Mouse (Mus musculus) kidney, adult 9 months (tissue): Measurements from ENCODE around the gene Cenpx.
"Not testable (repeated sequence)": the region's sequence is repeated elsewhere in the genome, so short reads cannot be mapped to it uniquely, and the experiment has no call there.

Experiments
- DNase-seq: peaks from one replicate; pipeline ENCODE4 v3.0.0; 2022

Gene Cenpx

GRCm38 (mm10) chr11:120695184-120695583 lies 18.4 kb downstream of the Cenpx start:
- no peak for DNase-seq

- DNase-seq, result peak; percentile 69
Measured at GRCm38 (mm10) chr11:120693461-120693860, 20.1 kb downstream of the Cenpx start.

GRCm38 (mm10) chr11:120692471-120693011 lies 21.0 kb downstream of the Cenpx start:
- DNase-seq, result peak; percentile 93

GRCm38 (mm10) chr11:120689365-120689764 lies 24.2 kb downstream of the Cenpx start:
- no peak for DNase-seq

GRCm38 (mm10) chr11:120686650-120687272 lies 26.8 kb downstream of the Cenpx start:
- no peak for DNase-seq

GRCm38 (mm10) chr11:120684660-120685059 lies 28.9 kb downstream of the Cenpx start:
- no peak for DNase-seq

GRCm38 (mm10) chr11:120684086-120684485 lies 29.5 kb downstream of the Cenpx start:
- no peak for DNase-seq

- DNase-seq, result no peak
Measured at GRCm38 (mm10) chr11:120683536-120683935, 30.0 kb downstream of the Cenpx start.

- no peak for DNase-seq
Measured at GRCm38 (mm10) chr11:120682683-120683082, 30.9 kb downstream of the Cenpx start.

GRCm38 (mm10) chr11:120679909-120680308 lies 33.6 kb downstream of the Cenpx start:
- DNase-seq, result peak; percentile 92

- DNase-seq, result no peak
Measured at GRCm38 (mm10) chr11:120676951-120677350, 36.6 kb downstream of the Cenpx start.

- DNase-seq, result not testable (repeated sequence)
Measured at GRCm38 (mm10) chr11:120675875-120676274, 37.7 kb downstream of the Cenpx start.

GRCm38 (mm10) chr11:120673594-120674122 lies 39.9 kb downstream of the Cenpx start:
- no peak for DNase-seq

- peak; percentile 97 for DNase-seq
Measured at GRCm38 (mm10) chr11:120672687-120673593, 40.6 kb downstream of the Cenpx start, which contains the start of gene Aspscr1. Gene Aspscr1, plus strand, starts transcription at chr11:120672973.

GRCm38 (mm10) chr11:120666617-120667016 lies 46.9 kb downstream of the Cenpx start:
- DNase-seq, result no peak

GRCm38 (mm10) chr11:120665406-120665805 lies 48.1 kb downstream of the Cenpx start:
- DNase-seq, result no peak

- no peak for DNase-seq
Measured at GRCm38 (mm10) chr11:120663714-120664113, 49.8 kb downstream of the Cenpx start.

- no peak for DNase-seq
Measured at GRCm38 (mm10) chr11:120662759-120663158, 50.8 kb downstream of the Cenpx start.

- no peak for DNase-seq
Measured at GRCm38 (mm10) chr11:120661076-120661460, 52.5 kb downstream of the Cenpx start, which contains the start of gene Notum. Gene Notum, minus strand, starts transcription at chr11:120661175.
